ENCODE assay signal across 14 mouse cellular contexts in the genomic region with DNA sequence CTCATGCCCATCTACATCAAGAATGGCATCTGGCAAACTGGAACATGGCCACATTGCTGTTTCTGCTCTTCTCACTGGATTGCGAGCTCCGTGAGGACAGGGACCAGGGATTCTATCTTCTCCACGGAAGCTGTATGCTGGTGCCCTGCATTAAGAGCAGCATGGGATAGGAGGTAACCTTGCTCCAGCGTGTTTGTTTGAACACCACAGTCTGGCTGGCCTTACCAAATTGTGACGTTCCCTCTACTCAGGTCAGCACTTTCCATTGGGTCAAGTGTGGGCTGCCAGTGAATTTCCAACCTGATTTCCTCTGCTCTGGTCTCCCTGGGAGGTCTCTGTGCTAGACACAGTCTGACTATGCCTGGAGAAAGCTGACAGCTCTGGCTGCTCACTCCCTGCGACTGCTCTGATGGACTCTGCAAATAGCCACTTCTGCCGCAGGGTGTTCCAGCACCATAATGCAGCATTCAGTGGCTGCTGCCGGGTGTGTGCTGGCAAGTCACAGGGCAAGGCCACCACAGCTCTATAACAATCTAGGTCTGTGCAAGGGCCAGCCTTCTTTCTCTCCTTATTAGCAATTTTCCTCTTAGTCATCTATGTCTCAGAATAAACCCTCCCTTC.
DNase-seq lines count a peak whose midpoint lies in the region; ATAC-seq and TF ChIP-seq lines count a peak whose summit lies in the region.
"Had no signal": no experiment of that assay in that cellular context is flagged by ENCODE, and none has a peak within 500 bp of the region (broad histone marks: within the 10 kb centered on the region; RNA-seq: fewer than 3 reads in every experiment).

No protein-coding gene starts in this region.

- H3K27ac ChIP-seq in embryonic facial prominence, embryonic 12.5 days = no peak overlapping the region
- H3K27ac ChIP-seq in embryonic facial prominence, embryonic 10.5 days (replicated peaks) = no peak overlapping the region; the same call in 1 of the 2 replicates
- no peak overlapping the region for H3K27ac ChIP-seq in kidney, embryonic 15.5 days
- H3K27ac ChIP-seq in kidney, embryonic 16.5 days (ENCODE audit: low read length) = peak overlapping the region; percentile 7; the same call in 1 of the 2 replicates
- H3K27ac ChIP-seq in thymus, adult 2 months (ENCODE audit: control insufficient read depth, insufficient read depth, low read length) = no peak overlapping the region
- H3K27ac ChIP-seq: kidney, postnatal 0 days; liver, embryonic 15.5 days; neural tube, embryonic 13.5 days had no signal

- H3K4me1 ChIP-seq in embryonic facial prominence, embryonic 12.5 days = peaks cover 33% of the 10 kb centered on the region
- H3K4me1 ChIP-seq in embryonic facial prominence, embryonic 10.5 days = peaks cover 32% of the 10 kb centered on the region
- H3K4me1 ChIP-seq in kidney, embryonic 15.5 days = peaks cover 34% of the 10 kb centered on the region
- peaks cover 23% of the 10 kb centered on the region for H3K4me1 ChIP-seq in kidney, embryonic 16.5 days (ENCODE audit: insufficient read depth, low read length)
- H3K4me1 ChIP-seq in thymus, adult 2 months (replicated peaks; ENCODE audit: control insufficient read depth, insufficient read depth, low read length) = no peaks in the 10 kb centered on the region
- H3K4me1 ChIP-seq: liver, embryonic 15.5 days had no signal

- H3K36me3 ChIP-seq in embryonic facial prominence, embryonic 12.5 days = no peaks in the 10 kb centered on the region
- no peaks in the 10 kb centered on the region for H3K36me3 ChIP-seq in embryonic facial prominence, embryonic 10.5 days (replicated peaks)
- H3K36me3 ChIP-seq in kidney, embryonic 15.5 days = no peaks in the 10 kb centered on the region
- no peaks in the 10 kb centered on the region for H3K36me3 ChIP-seq in kidney, embryonic 16.5 days (ENCODE audit: insufficient read depth, low read length)
- H3K36me3 ChIP-seq in thymus, adult 2 months (ENCODE audit: control insufficient read depth, insufficient read depth, low read length) = no peaks in the 10 kb centered on the region
- H3K36me3 ChIP-seq: G1E; liver, embryonic 15.5 days; neural tube, embryonic 13.5 days had no signal

- 46% methylated on average over 8 of the region's 8 CpGs for WGBS in embryonic facial prominence, embryonic 12.5 days
- 51% methylated on average over 8 of the region's 8 CpGs for WGBS in embryonic facial prominence, embryonic 10.5 days
- WGBS in kidney, embryonic 15.5 days = 46% methylated on average over 8 of the region's 8 CpGs
- WGBS in kidney, embryonic 16.5 days = 52% methylated on average over 8 of the region's 8 CpGs
- 94% methylated on average over 8 of the region's 8 CpGs for WGBS in thymus, adult 2 months

- DNase-seq in embryonic facial prominence, embryonic 10.5 days (ENCODE audit: low spot score) = no peak
- DNase-seq in kidney, adult 9 months = peak; percentile 36
- peak; percentile 64 for DNase-seq in Muller cell, postnatal 12 days (ENCODE audit: inconsistent ontology term)
- DNase-seq in thymus, postnatal 10 days (ENCODE audit: low spot score in 2 of 2) = no peak
- no peak for DNase-seq in thymus, adult 2 months
- DNase-seq: B cell, adult 2 months; midbrain, embryonic 14.5 days had no signal

- no peak overlapping the region for H3K4me3 ChIP-seq in embryonic facial prominence, embryonic 12.5 days
- no peak overlapping the region for H3K4me3 ChIP-seq in embryonic facial prominence, embryonic 10.5 days
- no peak overlapping the region for H3K4me3 ChIP-seq in kidney, embryonic 15.5 days (replicated peaks)
- no peak overlapping the region for H3K4me3 ChIP-seq in kidney, embryonic 16.5 days (ENCODE audit: low read length)
- no peak overlapping the region for H3K4me3 ChIP-seq in thymus, adult 2 months (ENCODE audit: control insufficient read depth, insufficient read depth, low read length)
- H3K4me3 ChIP-seq: liver, embryonic 15.5 days; neural tube, embryonic 13.5 days had no signal

- H3K4me2 ChIP-seq in embryonic facial prominence, embryonic 12.5 days (replicated peaks) = no peak overlapping the region
- no peak overlapping the region for H3K4me2 ChIP-seq in kidney, embryonic 15.5 days
- H3K4me2 ChIP-seq in kidney, embryonic 16.5 days (replicated peaks; ENCODE audit: low read depth, low read length) = no peak overlapping the region
- H3K4me2 ChIP-seq: liver, embryonic 15.5 days; neural tube, embryonic 13.5 days had no signal

- no peaks in the 10 kb centered on the region for H3K27me3 ChIP-seq in embryonic facial prominence, embryonic 12.5 days
- H3K27me3 ChIP-seq in embryonic facial prominence, embryonic 10.5 days (replicated peaks; ENCODE audit: low read depth, poor library complexity, severe bottlenecking) = peaks cover 40% of the 10 kb centered on the region
- H3K27me3 ChIP-seq in kidney, embryonic 15.5 days = peaks cover 8% of the 10 kb centered on the region; the same call in 1 of the 2 replicates
- H3K27me3 ChIP-seq in kidney, embryonic 16.5 days (ENCODE audit: insufficient read depth, low read length) = 0 out of 2 replicates have a peak, but pooled peaks cover 6% of the 10 kb centered on the region
- no peaks in the 10 kb centered on the region for H3K27me3 ChIP-seq in thymus, adult 2 months (ENCODE audit: control insufficient read depth, insufficient read depth, low read length)
- H3K27me3 ChIP-seq: liver, embryonic 15.5 days had no signal

- TF ChIP-seq CTCF in thymus, adult 2 months (IDR thresholded peaks at IDR 0.05; ENCODE audit: borderline replicate concordance, control insufficient read depth, extremely low read depth, insufficient read depth, low read length, poor library complexity) = no peak

- H3K9me3 ChIP-seq in embryonic facial prominence, embryonic 12.5 days = no peaks in the 10 kb centered on the region
- no peaks in the 10 kb centered on the region for H3K9me3 ChIP-seq in embryonic facial prominence, embryonic 10.5 days
- no peaks in the 10 kb centered on the region; the same call in none of the 2 replicates for H3K9me3 ChIP-seq in kidney, embryonic 15.5 days (replicated peaks)
- no peaks in the 10 kb centered on the region for H3K9me3 ChIP-seq in kidney, embryonic 16.5 days (ENCODE audit: low read length)
- H3K9me3 ChIP-seq: G1E; liver, embryonic 15.5 days; neural tube, embryonic 13.5 days had no signal

- no peak overlapping the region for H3K9ac ChIP-seq in embryonic facial prominence, embryonic 12.5 days
- no peak overlapping the region for H3K9ac ChIP-seq in kidney, embryonic 15.5 days
- no peak overlapping the region for H3K9ac ChIP-seq in kidney, embryonic 16.5 days (replicated peaks; ENCODE audit: low read length)
- H3K9ac ChIP-seq: liver, embryonic 15.5 days; neural tube, embryonic 13.5 days had no signal

- TF ChIP-seq POLR2A in thymus, adult 2 months (IDR thresholded peaks at IDR 0.05; ENCODE audit: control insufficient read depth, extremely low read depth, insufficient read depth, low read length, poor library complexity) = no peak

- ATAC-seq in embryonic facial prominence, embryonic 12.5 days (ENCODE audit: insufficient number of reproducible peaks, insufficient read depth, low FRiP score, low TSS enrichment) = 0 out of 2 replicates have a peak, but pooled peaks have one; percentile 47
- ATAC-seq in kidney, embryonic 15.5 days (replicated peaks; ENCODE audit: low FRiP score) = no peak
- peak; percentile 21; the same call in 1 of the 2 replicates for ATAC-seq in kidney, embryonic 16.5 days (ENCODE audit: low FRiP score, low TSS enrichment)

Comparison
In these comparisons a context has a peak if more than half of its experiments do, and no peak if none do; other contexts are left out.
1. DNase-seq: peak in kidney, adult 9 months (single experiment) and Muller cell, postnatal 12 days (single experiment); none in embryonic facial prominence, embryonic 10.5 days (single experiment), thymus, postnatal 10 days (0 of 2) and thymus, adult 2 months (single experiment).